Mouse (Mus musculus): ENCODE measurements around the gene Optn.

DNA sequence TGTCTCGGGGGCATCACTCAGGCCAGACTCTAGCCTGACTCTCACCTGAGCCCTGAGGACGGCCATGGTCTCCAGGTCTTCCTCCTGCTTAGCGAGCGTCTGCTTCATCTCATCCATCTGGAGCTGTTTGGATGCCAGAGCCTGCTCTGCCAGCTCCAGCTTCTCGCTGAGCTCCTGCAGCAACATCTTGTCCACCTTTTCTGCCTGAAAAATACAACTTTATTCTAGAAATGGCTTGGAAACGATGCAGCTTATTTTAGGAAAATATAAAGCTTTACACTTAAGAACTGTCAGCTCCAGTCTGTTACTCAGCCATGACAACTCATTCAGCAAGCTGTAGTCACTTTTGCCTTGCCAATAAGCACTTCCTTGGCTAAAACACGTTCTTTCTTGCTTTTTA lies 32.6 kb downstream of the Optn start:
- TF ChIP-seq POLR2AphosphoS5 (IDR thresholded peaks at IDR 0.05; ENCODE audit: insufficient replicate concordance, low read depth, low read length): no peak
- TF ChIP-seq CTCF (IDR thresholded peaks at IDR 0.05; ENCODE audit: low read depth, low read length): no peak
- no peak for TF ChIP-seq TAL1 (conservative IDR thresholded peaks at IDR 0.05; ENCODE audit: low read depth, low read length)
- TF ChIP-seq GATA1 (IDR thresholded peaks at IDR 0.05; ENCODE audit: borderline replicate concordance, low read length): no peak
- no peak for TF ChIP-seq GATA2 (IDR thresholded peaks at IDR 0.05; ENCODE audit: borderline replicate concordance, low read depth, low read length)

Measured in G1E (cell line).